12 mouse cellular contexts compared by ENCODE assay signal in genomic region chr11:99366791-99367190, GRCm38 (mm10). TPM values are rescaled to one million over a fixed set of nuclear protein-coding genes. Genes with fewer than 3 reads are reported as not detected.
DNase-seq lines count a peak whose midpoint lies in the region; ATAC-seq and TF ChIP-seq lines count a peak whose summit lies in the region.
"Had no signal": no experiment of that assay in that cellular context is flagged by ENCODE, and none has a peak within 500 bp of the region (broad histone marks: within the 10 kb centered on the region; RNA-seq: fewer than 3 reads in every experiment).

No protein-coding gene starts in this region.

- WGBS in kidney, embryonic 15.5 days, result 51% methylated on average over 10 of the region's 10 CpGs
- 28% methylated on average over 10 of the region's 10 CpGs for WGBS in lung, postnatal 0 days

- no peak overlapping the region for H3K4me2 ChIP-seq in kidney, embryonic 15.5 days
- H3K4me2 ChIP-seq in lung, postnatal 0 days (replicated peaks; ENCODE audit: low read depth, low read length), result no peak overlapping the region
- H3K4me2 ChIP-seq: heart, embryonic 15.5 days; midbrain, embryonic 12.5 days had no signal

- DNase-seq in adrenal gland, adult 2 months, result peak; percentile 11
- DNase-seq in adrenal gland, postnatal 4 days (ENCODE audit: low spot score in 2 of 2), result no peak
- peak; percentile 11 for DNase-seq in kidney, adult 11 months
- DNase-seq in lung, postnatal 0 days (ENCODE audit: low spot score), result peak; percentile 18
- DNase-seq in layer of hippocampus, adult 9-10 months (ENCODE audit: low spot score), result no peak
- no peak for DNase-seq in heart, adult 9 months (ENCODE audit: low spot score in 2 of 2)

- H3K36me3 ChIP-seq in kidney, embryonic 15.5 days, result no peaks in the 10 kb centered on the region
- no peaks in the 10 kb centered on the region for H3K36me3 ChIP-seq in E14TG2a.4 (ENCODE audit: insufficient read depth, low read length)
- H3K36me3 ChIP-seq in lung, postnatal 0 days (ENCODE audit: insufficient read depth, low read length), result no peaks in the 10 kb centered on the region
- H3K36me3 ChIP-seq: heart, embryonic 15.5 days; midbrain, embryonic 12.5 days had no signal

- H3K27me3 ChIP-seq in kidney, embryonic 15.5 days, result peaks cover 8% of the 10 kb centered on the region
- peaks cover 5% of the 10 kb centered on the region for H3K27me3 ChIP-seq in E14TG2a.4 (ENCODE audit: insufficient read depth, low read length)
- no peaks in the 10 kb centered on the region for H3K27me3 ChIP-seq in lung, postnatal 0 days (replicated peaks; ENCODE audit: insufficient read depth, low read length)
- H3K27me3 ChIP-seq: midbrain, embryonic 12.5 days had no signal

- no peak overlapping the region for H3K9ac ChIP-seq in kidney, embryonic 15.5 days
- no peak overlapping the region for H3K9ac ChIP-seq in lung, postnatal 0 days (replicated peaks; ENCODE audit: low read depth)
- H3K9ac ChIP-seq: heart, embryonic 15.5 days; midbrain, embryonic 12.5 days had no signal

- peak; percentile 20 for TF ChIP-seq CTCF in E14TG2a.4 (conservative IDR thresholded peaks at IDR 0.05; ENCODE audit: low read length)
- peak; percentile 45 for TF ChIP-seq CTCF in lung, postnatal 0 days (IDR thresholded peaks at IDR 0.05)

- no peak for ATAC-seq in kidney, embryonic 15.5 days (replicated peaks; ENCODE audit: low FRiP score)
- no peak for ATAC-seq in lung, postnatal 0 days

- H3K9me3 ChIP-seq in kidney, embryonic 15.5 days (replicated peaks), result no peaks in the 10 kb centered on the region
- no peaks in the 10 kb centered on the region for H3K9me3 ChIP-seq in E14TG2a.4 (ENCODE audit: low read length)
- no peaks in the 10 kb centered on the region for H3K9me3 ChIP-seq in lung, postnatal 0 days (ENCODE audit: low read length)
- H3K9me3 ChIP-seq: heart, embryonic 15.5 days; midbrain, embryonic 12.5 days had no signal

- no peaks in the 10 kb centered on the region for H3K4me1 ChIP-seq in kidney, embryonic 15.5 days
- peaks cover 21% of the 10 kb centered on the region for H3K4me1 ChIP-seq in E14TG2a.4 (replicated peaks; ENCODE audit: low read depth, low read length)
- no peaks in the 10 kb centered on the region for H3K4me1 ChIP-seq in lung, postnatal 0 days (ENCODE audit: insufficient read depth, low read depth, low read length)
- H3K4me1 ChIP-seq: heart, embryonic 15.5 days; midbrain, embryonic 12.5 days had no signal

- no peak overlapping the region for H3K27ac ChIP-seq in kidney, embryonic 15.5 days
- H3K27ac ChIP-seq in lung, postnatal 0 days (ENCODE audit: low read length), result no peak overlapping the region
- H3K27ac ChIP-seq: heart, embryonic 15.5 days; midbrain, embryonic 12.5 days had no signal

- no peak overlapping the region for H3K4me3 ChIP-seq in kidney, embryonic 15.5 days (replicated peaks)
- H3K4me3 ChIP-seq in E14TG2a.4 (replicated peaks; ENCODE audit: low read length), result no peak overlapping the region
- no peak overlapping the region for H3K4me3 ChIP-seq in lung, postnatal 0 days (ENCODE audit: low read depth, low read length)
- H3K4me3 ChIP-seq: heart, embryonic 15.5 days; midbrain, embryonic 12.5 days had no signal

- TF ChIP-seq EP300 in lung, postnatal 0 days (IDR thresholded peaks at IDR 0.05), result no peak

RNA-seq across cellular contexts. Expression of gene Krt28, which starts 7.9 kb away (rescaled TPM):
- not detected for total RNA-seq in adrenal gland, adult 2 months (2021)
- not detected in 2 replicates for polyA plus RNA-seq in adrenal gland, adult 2 months (2012; rRNA removed)
- under 1 TPM in 1 of 2 experiments, not detected in 1; 0.25 TPM for total RNA-seq in adrenal gland, postnatal 4 days (2021)
- polyA plus RNA-seq in kidney, embryonic 15.5 days (2015; fragmentation: Nextera tagmentation; extraction: Ambion mirVana), result 0.10 and 0.31 TPM in 2 replicates
- 0.17 and 0.19 TPM in 2 replicates for polyA plus RNA-seq in lung, postnatal 0 days (2015; fragmentation: Nextera tagmentation; extraction: Ambion mirVana)
- polyA plus RNA-seq: heart, embryonic 15.5 days had no signal

RNA-seq across cellular contexts. Expression of gene Krt27, which starts 15.9 kb away (rescaled TPM):
- total RNA-seq in adrenal gland, adult 2 months (2021), result not detected
- polyA plus RNA-seq in adrenal gland, adult 2 months (2012; rRNA removed), result not detected in 2 replicates
- total RNA-seq in adrenal gland, postnatal 4 days (2021), result not detected
- not detected in 2 replicates for polyA plus RNA-seq in kidney, embryonic 15.5 days (2015; fragmentation: Nextera tagmentation; extraction: Ambion mirVana)
- polyA plus RNA-seq in lung, postnatal 0 days (2015; fragmentation: Nextera tagmentation; extraction: Ambion mirVana), result not detected in 2 replicates
- total RNA-seq: left cerebral cortex, postnatal 10 days had no signal
- polyA plus RNA-seq: C2C12; heart, embryonic 15.5 days; midbrain, embryonic 12.5 days had no signal

RNA-seq across cellular contexts. Expression of gene Krt10, which starts 22.4 kb away (rescaled TPM):
- 1 to 10 TPM; 5.5 to 5.8 TPM for total RNA-seq in adrenal gland, adult 2 months (2021)
- 0.43 and 0.56 TPM in 2 replicates for polyA plus RNA-seq in adrenal gland, adult 2 months (2012; rRNA removed)
- 1 to 10 TPM; 4.9 to 9.9 TPM for total RNA-seq in adrenal gland, postnatal 4 days (2021)
- 28.7 and 35.2 TPM in 2 replicates for polyA plus RNA-seq in kidney, embryonic 15.5 days (2015; fragmentation: Nextera tagmentation; extraction: Ambion mirVana)
- polyA plus RNA-seq in lung, postnatal 0 days (2015; fragmentation: Nextera tagmentation; extraction: Ambion mirVana), result 18.4 and 19.6 TPM in 2 replicates

RNA-seq across cellular contexts. Expression of gene Krt26, which starts 29.0 kb away (rescaled TPM):
- total RNA-seq in adrenal gland, adult 2 months (2021), result not detected
- not detected in 2 replicates for polyA plus RNA-seq in adrenal gland, adult 2 months (2012; rRNA removed)
- not detected for total RNA-seq in adrenal gland, postnatal 4 days (2021)
- polyA plus RNA-seq in kidney, embryonic 15.5 days (2015; fragmentation: Nextera tagmentation; extraction: Ambion mirVana), result 0.09 TPM in 1 of 2 replicates, not detected in the other
- not detected in 2 replicates for polyA plus RNA-seq in lung, postnatal 0 days (2015; fragmentation: Nextera tagmentation; extraction: Ambion mirVana)
- polyA plus RNA-seq: C2C12; heart, embryonic 15.5 days had no signal

RNA-seq across cellular contexts. Expression of gene Krt25, which starts 44.0 kb away (rescaled TPM):
- not detected for total RNA-seq in adrenal gland, adult 2 months (2021)
- polyA plus RNA-seq in adrenal gland, adult 2 months (2012; rRNA removed), result not detected in 2 replicates
- total RNA-seq in adrenal gland, postnatal 4 days (2021), result not detected
- not detected in 2 replicates for polyA plus RNA-seq in kidney, embryonic 15.5 days (2015; fragmentation: Nextera tagmentation; extraction: Ambion mirVana)
- polyA plus RNA-seq in lung, postnatal 0 days (2015; fragmentation: Nextera tagmentation; extraction: Ambion mirVana), result 0.11 and 0.15 TPM in 2 replicates
- total RNA-seq: left cerebral cortex, postnatal 10 days had no signal
- polyA plus RNA-seq: C2C12; heart, embryonic 15.5 days; midbrain, embryonic 12.5 days had no signal

Comparison
In these comparisons a context has a peak if more than half of its experiments do, and no peak if none do; other contexts are left out.
1. DNase-seq: peak in adrenal gland, adult 2 months (single experiment), kidney, adult 11 months (single experiment) and lung, postnatal 0 days (single experiment); none in adrenal gland, postnatal 4 days (0 of 2), layer of hippocampus, adult 9-10 months (single experiment) and heart, adult 9 months (0 of 2).
2. RNA of gene Krt10, which starts 22.4 kb away (polyA plus RNA-seq): 28.7 to 35.2 TPM in kidney, embryonic 15.5 days and 18.4 to 19.6 TPM in lung, postnatal 0 days; 0.43 to 0.56 TPM in adrenal gland, adult 2 months; every median in the first group is over 10 times any median in the second.